Mouse (Mus musculus): ENCODE data around the gene Cacng7. TPM values are rescaled to one million over a fixed set of nuclear protein-coding genes. Genes with fewer than 3 reads are reported as not detected.
"Not testable (repeated sequence)": the region's sequence is repeated elsewhere in the genome, so short reads cannot be mapped to it uniquely, and the experiment has no call there.

The Cacng7 gene
- polyA plus RNA-seq, 1 experiment: 214 TPM

DNA sequence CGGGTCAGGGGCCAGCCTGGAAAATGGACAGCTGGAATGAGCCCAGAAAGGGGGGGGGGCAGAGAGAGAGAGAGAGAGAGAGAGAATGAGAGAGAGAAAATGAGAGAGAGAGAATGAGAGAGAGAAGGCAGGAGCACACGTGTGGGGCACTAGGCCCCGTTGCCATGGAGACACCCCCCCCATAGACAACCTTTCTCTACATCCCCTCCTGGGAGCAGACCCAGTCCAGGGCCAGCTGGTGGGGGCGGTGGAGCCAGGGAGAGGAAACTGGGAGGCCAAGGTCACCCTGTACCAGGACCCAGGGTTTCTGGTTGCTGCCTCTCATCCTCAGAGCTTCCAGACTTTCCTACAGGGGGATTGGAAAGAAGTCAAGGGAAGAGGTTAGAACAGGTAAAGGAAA lies 59.1 kb downstream of the Cacng7 start:
- Histone ChIP-seq H3K27ac (ENCODE audit: insufficient read depth, low read length) (peak overlapping the region; percentile 92), H3K4me1 (ENCODE audit: control insufficient read depth, insufficient read depth, low read length) (peaks cover 5% of the 10 kb centered on the region), H3K4me3 (ENCODE audit: insufficient read depth, low read length) (peak overlapping the region; percentile 87)
- TF ChIP-seq POLR2A (IDR thresholded peaks at IDR 0.05; ENCODE audit: extremely low read depth, insufficient read depth, low read length) (no peak), CTCF (IDR thresholded peaks at IDR 0.05; ENCODE audit: extremely low read depth, insufficient read depth, low read length) (no peak)

DNA sequence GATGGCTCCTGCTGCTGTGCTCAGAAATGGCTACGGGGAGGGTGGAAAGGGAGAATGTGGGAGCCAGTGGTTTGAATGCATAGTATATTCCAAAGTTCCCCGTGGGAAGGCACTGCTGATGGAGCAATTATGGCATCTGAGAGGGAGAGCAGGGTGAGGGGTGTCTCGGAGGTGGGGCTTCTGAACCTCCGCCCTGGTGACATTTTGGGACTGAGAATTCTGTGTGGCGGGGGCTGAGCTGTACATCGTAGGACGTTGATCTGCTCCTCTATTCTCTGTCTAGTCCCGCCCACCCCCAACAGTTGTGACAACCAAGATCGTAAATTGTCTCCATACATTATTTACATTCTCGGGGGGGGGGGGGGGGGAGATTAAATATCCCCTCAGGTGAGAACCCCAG lies 64.6 kb downstream of the Cacng7 start:
- H3K4me3 ChIP-seq (ENCODE audit: insufficient read depth, low read length): no peak overlapping the region; the same call in 1 of the 2 replicates
- no peak for TF ChIP-seq CTCF (IDR thresholded peaks at IDR 0.05; ENCODE audit: extremely low read depth, insufficient read depth, low read length)
- no peak for TF ChIP-seq POLR2A (IDR thresholded peaks at IDR 0.05; ENCODE audit: extremely low read depth, insufficient read depth, low read length)
- H3K4me1 ChIP-seq (ENCODE audit: control insufficient read depth, insufficient read depth, low read length): peaks cover 3% of the 10 kb centered on the region; the same call in 1 of the 2 replicates
- H3K27ac ChIP-seq (ENCODE audit: insufficient read depth, low read length): no peak overlapping the region

GRCm38 (mm10) chr7:3397797-3398196 lies 65.0 kb downstream of the Cacng7 start:
- no peak for TF ChIP-seq CTCF (IDR thresholded peaks at IDR 0.05; ENCODE audit: extremely low read depth, insufficient read depth, low read length)
- TF ChIP-seq POLR2A (IDR thresholded peaks at IDR 0.05; ENCODE audit: extremely low read depth, insufficient read depth, low read length): no peak
- Histone ChIP-seq H3K27ac (ENCODE audit: insufficient read depth, low read length) (no peak overlapping the region), H3K4me3 (ENCODE audit: insufficient read depth, low read length) (no peak overlapping the region), H3K4me1 (ENCODE audit: control insufficient read depth, insufficient read depth, low read length) (peaks cover 3% of the 10 kb centered on the region; the same call in 1 of the 2 replicates)

- H3K4me1 ChIP-seq (ENCODE audit: control insufficient read depth, insufficient read depth, low read length); H3K4me3 ChIP-seq (ENCODE audit: insufficient read depth, low read length); H3K27ac ChIP-seq (ENCODE audit: insufficient read depth, low read length): not testable (repeated sequence)
Observed at GRCm38 (mm10) chr7:3398363-3398762, 65.6 kb downstream of the Cacng7 start.

GRCm38 (mm10) chr7:3399937-3400336 lies 67.2 kb downstream of the Cacng7 start:
- Histone ChIP-seq H3K27ac (ENCODE audit: insufficient read depth, low read length) (no peak overlapping the region), H3K4me1 (ENCODE audit: control insufficient read depth, insufficient read depth, low read length) (no peaks in the 10 kb centered on the region; the same call in 1 of the 2 replicates), H3K4me3 (ENCODE audit: insufficient read depth, low read length) (no peak overlapping the region)
- TF ChIP-seq CTCF (IDR thresholded peaks at IDR 0.05; ENCODE audit: extremely low read depth, insufficient read depth, low read length) (no peak), POLR2A (IDR thresholded peaks at IDR 0.05; ENCODE audit: extremely low read depth, insufficient read depth, low read length) (no peak)

GRCm38 (mm10) chr7:3409729-3410520 lies 77.2 kb downstream of the Cacng7 start:
- no peak overlapping the region for H3K4me3 ChIP-seq (ENCODE audit: insufficient read depth, low read length)
- no peak for TF ChIP-seq POLR2A (IDR thresholded peaks at IDR 0.05; ENCODE audit: extremely low read depth, insufficient read depth, low read length)
- no peak for TF ChIP-seq CTCF (IDR thresholded peaks at IDR 0.05; ENCODE audit: extremely low read depth, insufficient read depth, low read length)
- H3K27ac ChIP-seq (ENCODE audit: insufficient read depth, low read length): no peak overlapping the region
- H3K4me1 ChIP-seq (ENCODE audit: control insufficient read depth, insufficient read depth, low read length): no peaks in the 10 kb centered on the region

GRCm38 (mm10) chr7:3411160-3411941 lies 78.6 kb downstream of the Cacng7 start:
- TF ChIP-seq CTCF (IDR thresholded peaks at IDR 0.05; ENCODE audit: extremely low read depth, insufficient read depth, low read length) (no peak), POLR2A (IDR thresholded peaks at IDR 0.05; ENCODE audit: extremely low read depth, insufficient read depth, low read length) (0 out of 2 replicates have a peak, but pooled peaks have one; percentile 14)
- no peaks in the 10 kb centered on the region for H3K4me1 ChIP-seq (ENCODE audit: control insufficient read depth, insufficient read depth, low read length)
- H3K27ac ChIP-seq (ENCODE audit: insufficient read depth, low read length): no peak overlapping the region
- H3K4me3 ChIP-seq (ENCODE audit: insufficient read depth, low read length): peak overlapping the region; percentile 30

GRCm38 (mm10) chr7:3412036-3412435 lies 79.3 kb downstream of the Cacng7 start:
- TF ChIP-seq POLR2A (IDR thresholded peaks at IDR 0.05; ENCODE audit: extremely low read depth, insufficient read depth, low read length) (no peak), CTCF (IDR thresholded peaks at IDR 0.05; ENCODE audit: extremely low read depth, insufficient read depth, low read length) (0 out of 2 replicates have a peak, but pooled peaks have one; percentile 9)
- Histone ChIP-seq H3K27ac (ENCODE audit: insufficient read depth, low read length) (no peak overlapping the region), H3K4me1 (ENCODE audit: control insufficient read depth, insufficient read depth, low read length) (no peaks in the 10 kb centered on the region), H3K4me3 (ENCODE audit: insufficient read depth, low read length) (peak overlapping the region; percentile 10; the same call in 1 of the 2 replicates)

DNA sequence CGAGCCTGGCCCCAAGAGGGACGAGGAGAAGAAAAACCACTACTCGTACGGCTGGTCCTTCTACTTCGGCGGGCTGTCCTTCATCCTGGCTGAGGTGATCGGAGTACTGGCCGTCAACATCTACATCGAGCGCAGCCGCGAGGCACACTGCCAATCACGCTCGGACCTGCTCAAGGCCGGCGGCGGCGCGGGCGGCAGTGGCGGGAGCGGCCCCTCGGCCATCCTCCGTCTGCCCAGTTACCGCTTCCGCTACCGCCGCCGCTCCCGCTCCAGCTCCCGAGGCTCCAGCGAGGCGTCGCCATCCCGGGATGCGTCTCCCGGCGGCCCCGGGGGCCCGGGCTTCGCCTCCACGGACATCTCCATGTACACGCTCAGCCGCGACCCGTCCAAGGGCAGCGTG lies 82.1 kb downstream of the Cacng7 start:
- no peaks in the 10 kb centered on the region for H3K4me1 ChIP-seq (ENCODE audit: control insufficient read depth, insufficient read depth, low read length)
- no peak overlapping the region for H3K4me3 ChIP-seq (ENCODE audit: insufficient read depth, low read length)
- TF ChIP-seq CTCF (IDR thresholded peaks at IDR 0.05; ENCODE audit: extremely low read depth, insufficient read depth, low read length): no peak
- TF ChIP-seq POLR2A (IDR thresholded peaks at IDR 0.05; ENCODE audit: extremely low read depth, insufficient read depth, low read length): no peak
- no peak overlapping the region for H3K27ac ChIP-seq (ENCODE audit: insufficient read depth, low read length)

Measured in cortical plate, adult 2 months (tissue).